Mouse (Mus musculus): ENCODE measurements around the gene Map4k5. TPM values are rescaled to one million over a fixed set of nuclear protein-coding genes. Genes with fewer than 3 reads are reported as not detected.

Gene Map4k5
- polyA plus RNA-seq, 2 experiments = 34.3 to 50.4 TPM

GRCm38 (mm10) chr12:69895046-69895445 lies 2.0 kb upstream of the Map4k5 start:
- ATAC-seq (ENCODE audit: low FRiP score, low read depth) (no peak), DNase-seq (ENCODE audit: low spot score) (peak; percentile 54)
- Histone ChIP-seq H3K4me3 (replicated peaks; ENCODE audit: low read length) (no peak overlapping the region), H3K4me1 (ENCODE audit: control insufficient read depth, insufficient read depth, low read length) (peaks cover 18% of the 10 kb centered on the region), H3K27me3 (ENCODE audit: control insufficient read depth, insufficient read depth, low read length) (no peaks in the 10 kb centered on the region), H3K9ac (ENCODE audit: low read depth, low read length, severe bottlenecking) (no peak overlapping the region), H3K9me3 (ENCODE audit: control insufficient read depth, low read length) (no peaks in the 10 kb centered on the region), H3K36me3 (ENCODE audit: control insufficient read depth, insufficient read depth, low read length) (peaks cover 3% of the 10 kb centered on the region; the same call in 1 of the 2 replicates), H3K4me2 (replicated peaks; ENCODE audit: low read depth, low read length, severe bottlenecking) (no peak overlapping the region), H3K27ac (replicated peaks; ENCODE audit: low read depth, low read length) (no peak overlapping the region)
- no peak for TF ChIP-seq POLR2A (IDR thresholded peaks at IDR 0.05; ENCODE audit: borderline replicate concordance, extremely low read depth, insufficient read depth, insufficient read length)
- 56% methylated on average over 2 of the region's 2 CpGs for WGBS

GRCm38 (mm10) chr12:69893927-69894326 lies 927 bp upstream of the Map4k5 start:
- H3K9ac ChIP-seq (ENCODE audit: low read depth, low read length, severe bottlenecking) = no peak overlapping the region
- peaks cover 5% of the 10 kb centered on the region; the same call in 1 of the 2 replicates for H3K36me3 ChIP-seq (ENCODE audit: control insufficient read depth, insufficient read depth, low read length)
- DNase-seq (ENCODE audit: low spot score) (no peak), ATAC-seq (ENCODE audit: low FRiP score, low read depth) (no peak)
- H3K4me3 ChIP-seq (replicated peaks; ENCODE audit: low read length) = peak overlapping the region; percentile 95; the same call in 1 of the 2 replicates
- H3K9me3 ChIP-seq (ENCODE audit: control insufficient read depth, low read length) = no peaks in the 10 kb centered on the region
- no peak for TF ChIP-seq POLR2A (IDR thresholded peaks at IDR 0.05; ENCODE audit: borderline replicate concordance, extremely low read depth, insufficient read depth, insufficient read length)
- H3K4me1 ChIP-seq (ENCODE audit: control insufficient read depth, insufficient read depth, low read length) = peaks cover 26% of the 10 kb centered on the region
- peak overlapping the region; percentile 84; the same call in 1 of the 2 replicates for H3K4me2 ChIP-seq (replicated peaks; ENCODE audit: low read depth, low read length, severe bottlenecking)
- no peak overlapping the region for H3K27ac ChIP-seq (replicated peaks; ENCODE audit: low read depth, low read length)
- H3K27me3 ChIP-seq (ENCODE audit: control insufficient read depth, insufficient read depth, low read length) = no peaks in the 10 kb centered on the region
- WGBS = 45% methylated on average over 6 of the region's 6 CpGs

- ATAC-seq (ENCODE audit: low FRiP score, low read depth) (no peak), DNase-seq (ENCODE audit: low spot score) (no peak)
- Histone ChIP-seq H3K9ac (ENCODE audit: low read depth, low read length, severe bottlenecking) (peak overlapping the region; percentile 97), H3K4me2 (replicated peaks; ENCODE audit: low read depth, low read length, severe bottlenecking) (peak overlapping the region; percentile 84), H3K27me3 (ENCODE audit: control insufficient read depth, insufficient read depth, low read length) (no peaks in the 10 kb centered on the region), H3K4me1 (ENCODE audit: control insufficient read depth, insufficient read depth, low read length) (peaks cover 32% of the 10 kb centered on the region), H3K4me3 (replicated peaks; ENCODE audit: low read length) (peak overlapping the region; percentile 95), H3K36me3 (ENCODE audit: control insufficient read depth, insufficient read depth, low read length) (peaks cover 5% of the 10 kb centered on the region; the same call in 1 of the 2 replicates), H3K27ac (replicated peaks; ENCODE audit: low read depth, low read length) (peak overlapping the region; percentile 96; the same call in 1 of the 2 replicates), H3K9me3 (ENCODE audit: control insufficient read depth, low read length) (no peaks in the 10 kb centered on the region)
- no peak for TF ChIP-seq POLR2A (IDR thresholded peaks at IDR 0.05; ENCODE audit: borderline replicate concordance, extremely low read depth, insufficient read depth, insufficient read length)
- WGBS = 26% methylated on average over 3 of the region's 3 CpGs
Measured at GRCm38 (mm10) chr12:69891721-69892120, 1.3 kb downstream of the Map4k5 start.

- no peak for TF ChIP-seq POLR2A (IDR thresholded peaks at IDR 0.05; ENCODE audit: borderline replicate concordance, extremely low read depth, insufficient read depth, insufficient read length)
- Histone ChIP-seq H3K27ac (replicated peaks; ENCODE audit: low read depth, low read length) (peak overlapping the region; percentile 6), H3K9ac (ENCODE audit: low read depth, low read length, severe bottlenecking) (peak overlapping the region; percentile 34; the same call in 1 of the 2 replicates), H3K4me2 (replicated peaks; ENCODE audit: low read depth, low read length, severe bottlenecking) (peak overlapping the region; percentile 84), H3K36me3 (ENCODE audit: control insufficient read depth, insufficient read depth, low read length) (peaks cover 9% of the 10 kb centered on the region; the same call in 1 of the 2 replicates), H3K4me3 (replicated peaks; ENCODE audit: low read length) (peak overlapping the region; percentile 95), H3K27me3 (ENCODE audit: control insufficient read depth, insufficient read depth, low read length) (no peaks in the 10 kb centered on the region), H3K9me3 (ENCODE audit: control insufficient read depth, low read length) (no peaks in the 10 kb centered on the region), H3K4me1 (ENCODE audit: control insufficient read depth, insufficient read depth, low read length) (peaks cover 32% of the 10 kb centered on the region)
- DNase-seq (ENCODE audit: low spot score) = no peak
- ATAC-seq (ENCODE audit: low FRiP score, low read depth) = no peak
- 23% methylated on average over 5 of the region's 5 CpGs for WGBS
Measured at GRCm38 (mm10) chr12:69890476-69890875, 2.5 kb downstream of the Map4k5 start.

GRCm38 (mm10) chr12:69890051-69890450 lies 2.9 kb downstream of the Map4k5 start:
- Histone ChIP-seq H3K4me3 (replicated peaks; ENCODE audit: low read length) (peak overlapping the region; percentile 95), H3K4me1 (ENCODE audit: control insufficient read depth, insufficient read depth, low read length) (peaks cover 32% of the 10 kb centered on the region)

More at GRCm38 (mm10) chr12:69890051-69890450, 2.9 kb downstream of the Map4k5 start:
- peak overlapping the region; percentile 6 for H3K27ac ChIP-seq (replicated peaks; ENCODE audit: low read depth, low read length)
- peaks cover 9% of the 10 kb centered on the region; the same call in 1 of the 2 replicates for H3K36me3 ChIP-seq (ENCODE audit: control insufficient read depth, insufficient read depth, low read length)
- 52% methylated on average over 6 of the region's 6 CpGs for WGBS
- H3K9ac ChIP-seq (ENCODE audit: low read depth, low read length, severe bottlenecking) = peak overlapping the region; percentile 34; the same call in 1 of the 2 replicates
- TF ChIP-seq POLR2A (IDR thresholded peaks at IDR 0.05; ENCODE audit: borderline replicate concordance, extremely low read depth, insufficient read depth, insufficient read length) = no peak
- DNase-seq (ENCODE audit: low spot score) = no peak
- H3K4me2 ChIP-seq (replicated peaks; ENCODE audit: low read depth, low read length, severe bottlenecking) = peak overlapping the region; percentile 84
- ATAC-seq (ENCODE audit: low FRiP score, low read depth) = no peak
- no peaks in the 10 kb centered on the region for H3K9me3 ChIP-seq (ENCODE audit: control insufficient read depth, low read length)
- H3K27me3 ChIP-seq (ENCODE audit: control insufficient read depth, insufficient read depth, low read length) = no peaks in the 10 kb centered on the region
